Mouse (Mus musculus): ENCODE results near the gene Tspyl4.
"Not testable (repeated sequence)": the region's sequence is repeated elsewhere in the genome, so short reads cannot be mapped to it uniquely, and the experiment has no call there.

Tspyl4 gene

DNA sequence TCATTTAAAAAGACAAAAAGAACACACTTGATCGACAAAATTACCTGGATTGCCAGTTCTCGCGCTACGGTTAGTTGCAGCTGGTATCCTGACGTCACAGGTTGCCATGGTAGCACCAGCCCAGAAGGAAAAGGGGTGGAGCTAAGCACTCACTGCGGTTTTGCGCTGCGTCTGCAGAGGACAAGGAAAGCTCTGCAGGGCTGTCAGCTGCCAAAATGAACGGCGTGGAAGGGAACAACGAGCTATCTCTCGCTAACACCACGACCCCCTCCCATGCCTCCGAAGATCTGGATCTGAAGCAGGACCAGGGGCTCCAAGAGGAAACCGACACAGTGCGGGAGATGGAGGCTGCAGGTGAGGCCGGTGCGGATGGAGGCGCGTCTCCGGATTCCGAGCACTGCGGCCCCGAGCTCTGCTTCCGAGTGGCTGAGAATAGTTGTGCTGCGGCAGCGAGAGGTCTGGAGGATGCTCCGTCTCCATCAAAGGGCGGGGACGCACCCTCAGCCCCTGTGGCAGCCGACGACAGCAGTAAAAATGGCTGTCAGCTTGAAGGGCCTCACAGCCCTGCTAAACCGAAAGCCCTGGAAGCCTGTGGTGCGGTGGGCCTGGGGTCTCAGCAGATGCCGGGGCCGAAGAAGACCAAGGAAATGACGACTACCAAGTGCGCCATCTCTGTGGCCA is at the start of gene Tspyl4:
Tspyl4 (plus strand) TSS at position 144 of the 681 bp plus-strand sequence.
- DNase-seq = peak; percentile 91

DNA sequence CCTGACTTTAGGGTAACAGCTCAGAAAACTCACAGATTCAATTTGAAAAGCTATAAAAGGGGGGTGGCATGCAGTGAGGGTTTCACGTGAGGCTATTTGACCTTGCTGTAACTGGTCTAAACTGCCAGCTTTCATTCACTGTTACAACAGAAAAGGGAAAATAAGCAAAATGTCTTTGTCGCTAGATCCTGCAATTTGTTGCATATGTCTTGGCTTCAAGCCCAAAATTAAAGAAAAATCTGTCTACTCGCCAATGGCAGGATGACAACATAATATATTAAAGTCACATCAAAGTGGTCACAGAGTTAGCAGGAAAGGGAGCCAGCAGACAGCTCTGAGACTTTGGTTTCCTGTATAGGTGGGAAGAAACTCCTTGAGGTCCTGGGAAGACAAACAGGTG is 49.5 kb upstream of the Tspyl4 start:
- no peak for DNase-seq

DNA sequence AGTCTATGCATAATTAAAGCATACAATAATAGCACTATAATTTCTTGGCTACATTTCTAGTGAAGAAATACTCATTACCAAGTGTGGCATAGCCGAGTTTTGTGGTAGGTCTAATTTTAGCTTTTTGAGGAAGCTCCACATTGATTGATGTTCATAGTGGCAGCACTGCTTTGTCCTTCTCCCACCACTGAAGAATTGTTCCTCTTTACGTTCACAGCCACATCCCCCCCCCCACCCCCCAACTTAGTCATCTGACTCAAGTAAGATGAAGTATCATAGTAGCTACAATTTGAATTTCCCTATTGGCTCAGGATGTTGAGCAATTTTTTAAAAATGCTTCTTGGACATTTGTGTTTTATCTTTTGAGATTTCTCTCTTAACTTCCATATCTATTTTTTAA is 47.6 kb upstream of the Tspyl4 start:
- DNase-seq = no peak

DNA sequence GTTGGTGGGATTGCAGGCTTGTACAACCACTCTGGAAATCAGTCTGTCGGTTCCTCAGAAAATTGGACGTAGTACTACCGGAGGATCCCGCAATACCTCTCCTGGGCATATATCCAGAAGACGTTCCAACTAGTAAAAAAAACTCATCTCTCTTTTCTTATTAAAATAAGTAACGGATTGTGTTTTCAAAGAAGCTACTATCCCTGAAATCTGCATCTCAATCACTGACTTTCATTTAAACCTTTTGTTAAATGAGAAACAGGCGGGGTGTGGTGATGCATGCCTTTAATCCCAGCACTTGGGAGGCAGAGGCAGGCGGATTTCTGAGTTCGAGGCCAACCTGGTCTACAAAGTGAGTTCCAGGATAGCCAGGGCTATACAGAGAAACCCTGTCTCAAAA is 44.4 kb upstream of the Tspyl4 start:
- not testable (repeated sequence) for DNase-seq

DNA sequence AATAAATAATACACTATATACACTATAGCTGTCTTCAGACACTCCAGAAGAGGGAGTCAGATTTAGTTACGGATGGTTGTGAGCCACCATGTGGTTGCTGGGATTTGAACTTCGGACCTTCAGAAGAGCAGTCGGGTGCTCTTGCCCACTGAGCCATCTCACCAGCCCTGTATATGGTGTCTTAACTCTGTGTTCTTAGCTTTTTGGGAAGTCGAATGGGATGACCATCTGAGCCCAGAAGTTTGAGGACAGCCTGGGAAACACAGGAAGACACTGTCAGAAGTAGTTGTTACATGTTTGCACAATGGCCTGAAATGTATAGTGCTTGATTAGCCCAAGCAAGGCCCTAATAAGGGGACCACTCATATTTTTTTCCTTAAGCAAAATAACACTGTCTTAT is 32.1 kb upstream of the Tspyl4 start:
- no peak for DNase-seq

DNA sequence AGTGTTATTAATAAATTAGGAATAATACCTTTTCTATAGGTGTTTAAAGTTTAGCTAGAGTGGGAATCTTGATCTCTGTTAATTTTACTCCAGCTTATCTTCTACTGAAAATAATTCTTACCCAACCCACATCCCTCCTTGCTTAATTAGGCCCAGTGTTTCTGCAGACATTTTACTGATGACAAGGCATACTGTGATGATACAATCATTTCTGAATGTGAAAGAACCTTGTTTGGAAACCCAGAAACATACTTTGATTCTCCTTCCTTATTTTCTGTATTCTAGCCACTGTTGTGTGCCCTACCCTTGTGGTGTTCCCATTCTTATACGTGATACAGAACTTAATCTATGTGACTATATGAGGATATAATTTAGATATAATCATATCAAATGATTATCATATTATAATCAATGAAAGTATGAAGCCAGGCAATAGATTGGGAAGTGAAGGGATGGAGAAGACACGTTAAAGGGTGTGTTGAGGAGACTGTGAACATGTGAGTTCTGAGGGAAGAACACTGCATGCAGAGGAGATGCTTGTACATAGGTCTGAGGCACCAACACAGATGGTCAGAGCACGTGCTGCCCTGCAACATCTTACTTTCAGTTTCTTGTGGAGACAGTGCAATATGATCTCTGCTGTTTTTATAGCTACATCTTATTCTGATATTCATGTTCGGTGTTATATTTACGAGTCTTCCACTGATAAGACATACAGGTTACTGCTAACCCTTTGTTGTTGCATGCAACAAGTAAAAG is 29.8 kb upstream of the Tspyl4 start:
- no peak for DNase-seq

DNA sequence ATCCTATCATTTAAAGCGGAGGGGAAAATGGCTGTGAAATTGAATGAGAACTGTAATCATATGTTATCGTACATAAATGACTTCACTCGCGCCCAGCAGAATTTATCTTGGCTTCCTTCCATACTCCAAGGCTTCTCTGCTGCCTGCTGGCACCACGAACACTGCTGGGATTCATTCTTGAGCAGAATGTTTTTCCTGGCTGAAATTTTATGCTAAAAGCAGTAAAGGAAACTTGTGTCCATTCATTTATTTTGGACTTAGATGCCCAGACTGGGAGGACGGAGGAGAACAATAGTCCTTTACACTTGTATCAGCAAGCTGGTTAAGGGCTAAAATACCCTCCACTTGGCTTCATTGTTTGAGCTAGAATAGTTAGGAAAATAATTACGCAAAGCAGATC is 25.6 kb upstream of the Tspyl4 start:
- DNase-seq = no peak

DNA sequence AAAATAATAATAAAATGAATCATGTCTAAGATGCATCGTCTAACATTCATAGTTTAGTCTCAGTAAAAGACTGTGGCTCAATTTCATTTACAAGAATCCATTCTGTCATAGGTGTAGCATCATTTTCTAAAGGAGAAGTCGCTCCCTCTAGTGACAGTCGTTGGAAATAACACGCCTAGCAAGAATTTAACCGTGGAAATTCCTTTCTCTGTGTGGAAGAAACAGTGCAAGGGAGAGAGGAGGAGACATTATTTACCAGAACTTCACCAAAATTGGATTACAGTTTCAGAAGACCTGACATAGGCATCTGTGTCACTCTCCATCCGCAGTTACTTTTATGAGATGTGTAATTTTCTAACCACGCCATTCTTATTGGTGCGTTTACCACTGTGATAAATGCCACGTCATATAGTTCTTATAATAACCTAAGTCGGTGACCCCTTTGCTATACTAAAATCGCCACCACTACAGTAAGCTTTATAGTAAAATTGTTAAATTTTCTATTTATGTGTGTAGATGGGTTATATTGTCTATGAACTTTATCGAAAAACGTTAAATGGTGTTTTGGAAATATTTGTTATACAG is 16.6 kb upstream of the Tspyl4 start:
- peak; percentile 42 for DNase-seq

DNA sequence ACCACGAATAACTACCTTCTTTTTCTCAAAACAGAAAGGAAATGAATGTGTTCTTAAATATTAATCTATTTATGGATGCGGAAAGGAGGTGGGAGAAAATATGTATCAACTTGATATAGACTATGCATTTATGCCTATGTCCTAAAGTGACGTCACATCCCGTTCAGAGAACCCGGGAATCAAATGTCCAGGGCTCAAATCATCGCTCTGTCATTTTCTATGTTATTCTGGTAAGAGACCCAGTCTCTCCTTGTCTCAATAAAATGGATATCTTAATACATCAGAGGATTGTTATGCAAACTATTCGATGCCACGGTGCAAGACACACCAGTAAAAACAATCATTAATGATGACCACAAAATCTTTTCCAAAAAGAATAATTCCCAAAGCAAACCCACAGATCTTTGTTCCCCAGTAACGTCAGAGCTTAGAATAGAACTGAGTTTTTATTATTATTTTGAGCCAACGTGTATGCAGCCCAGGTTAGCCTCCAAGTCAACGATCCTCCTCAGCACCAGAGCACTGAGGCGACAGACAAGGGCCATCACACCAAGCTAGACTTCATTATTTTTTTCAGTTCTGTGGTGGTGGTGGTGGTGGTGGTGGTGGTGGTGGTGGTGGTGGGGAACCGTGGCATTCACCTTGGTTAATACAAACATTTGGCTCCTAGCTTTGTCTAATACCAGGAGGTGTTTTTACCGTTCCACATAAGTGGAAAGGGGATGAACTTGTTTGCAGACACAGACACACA is 15.9 kb upstream of the Tspyl4 start:
- no peak for DNase-seq

DNA sequence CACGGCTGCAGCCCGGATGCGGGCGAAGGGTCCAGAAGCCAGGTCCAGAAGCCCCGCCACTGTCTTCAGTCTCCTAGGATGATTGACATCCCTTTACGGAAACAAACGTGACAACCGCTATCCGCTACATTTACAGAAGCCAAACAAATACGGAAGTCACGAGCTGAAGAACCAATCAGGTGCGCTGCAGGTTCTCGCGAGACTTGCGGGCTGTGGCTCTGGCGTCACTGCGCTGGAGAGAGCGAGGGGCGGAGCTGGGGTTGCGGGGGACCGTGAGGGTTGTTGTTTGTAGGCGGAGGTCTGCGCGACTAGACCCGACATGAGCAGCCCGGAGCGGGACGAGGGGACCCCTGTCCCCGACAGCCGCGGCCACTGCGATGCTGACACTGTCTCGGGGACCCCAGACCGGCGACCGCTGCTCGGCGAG is 15.3 kb upstream of the Tspyl4 start, which contains the start of gene Tspyl1:
Tspyl1 (plus strand) TSS at position 229 of the 427 bp plus-strand sequence.
- DNase-seq = peak; percentile 96

DNA sequence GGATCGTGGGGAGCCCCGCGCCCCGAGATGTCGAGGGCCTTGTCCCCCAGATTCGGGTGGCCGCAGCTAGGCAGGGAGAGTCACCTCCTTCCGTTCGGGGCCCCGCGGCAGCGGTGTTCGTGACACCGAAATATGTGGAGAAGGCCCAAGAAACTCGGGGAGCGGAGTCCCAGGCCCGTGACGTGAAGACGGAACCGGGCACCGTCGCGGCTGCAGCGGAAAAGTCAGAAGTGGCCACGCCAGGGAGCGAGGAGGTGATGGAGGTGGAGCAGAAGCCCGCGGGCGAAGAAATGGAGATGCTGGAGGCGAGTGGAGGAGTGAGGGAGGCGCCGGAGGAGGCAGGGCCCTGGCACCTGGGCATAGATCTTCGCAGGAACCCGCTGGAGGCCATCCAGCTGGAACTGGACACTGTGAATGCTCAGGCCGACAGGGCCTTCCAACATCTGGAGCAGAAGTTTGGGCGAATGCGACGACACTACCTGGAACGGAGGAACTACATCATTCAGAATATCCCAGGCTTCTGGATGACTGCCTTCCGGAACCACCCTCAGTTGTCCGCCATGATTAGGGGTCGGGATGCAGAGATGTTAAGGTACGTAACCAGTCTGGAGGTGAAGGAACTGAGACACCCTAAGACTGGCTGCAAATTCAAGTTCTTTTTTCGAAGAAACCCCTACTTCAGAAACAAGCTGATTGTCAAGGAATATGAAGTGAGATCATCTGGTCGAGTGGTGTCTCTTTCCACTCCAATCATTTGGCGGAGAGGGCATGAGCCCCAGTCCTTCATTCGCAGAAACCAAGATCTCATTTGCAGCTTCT is 14.6 kb upstream of the Tspyl4 start:
- peak; percentile 58 for DNase-seq

DNA sequence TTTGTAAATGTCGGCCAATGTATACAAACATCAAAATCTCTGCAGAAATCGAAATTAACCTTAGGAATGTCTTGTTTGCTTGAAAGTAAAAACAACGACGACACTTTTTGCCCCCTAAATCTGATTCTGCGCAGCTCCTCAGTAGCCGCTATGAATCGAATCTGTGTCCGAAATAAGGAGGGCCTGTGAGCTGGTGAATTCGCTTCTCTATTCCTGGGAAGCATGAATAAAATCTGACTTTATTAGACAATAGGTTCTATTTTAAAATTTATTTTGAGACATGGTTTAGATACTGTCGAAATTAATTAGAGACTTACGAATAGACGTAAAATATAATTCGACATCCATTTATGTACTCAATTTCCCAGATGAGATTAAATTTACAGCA is 337 bp upstream of the Tspyl4 start:
- no peak for DNase-seq

DNA sequence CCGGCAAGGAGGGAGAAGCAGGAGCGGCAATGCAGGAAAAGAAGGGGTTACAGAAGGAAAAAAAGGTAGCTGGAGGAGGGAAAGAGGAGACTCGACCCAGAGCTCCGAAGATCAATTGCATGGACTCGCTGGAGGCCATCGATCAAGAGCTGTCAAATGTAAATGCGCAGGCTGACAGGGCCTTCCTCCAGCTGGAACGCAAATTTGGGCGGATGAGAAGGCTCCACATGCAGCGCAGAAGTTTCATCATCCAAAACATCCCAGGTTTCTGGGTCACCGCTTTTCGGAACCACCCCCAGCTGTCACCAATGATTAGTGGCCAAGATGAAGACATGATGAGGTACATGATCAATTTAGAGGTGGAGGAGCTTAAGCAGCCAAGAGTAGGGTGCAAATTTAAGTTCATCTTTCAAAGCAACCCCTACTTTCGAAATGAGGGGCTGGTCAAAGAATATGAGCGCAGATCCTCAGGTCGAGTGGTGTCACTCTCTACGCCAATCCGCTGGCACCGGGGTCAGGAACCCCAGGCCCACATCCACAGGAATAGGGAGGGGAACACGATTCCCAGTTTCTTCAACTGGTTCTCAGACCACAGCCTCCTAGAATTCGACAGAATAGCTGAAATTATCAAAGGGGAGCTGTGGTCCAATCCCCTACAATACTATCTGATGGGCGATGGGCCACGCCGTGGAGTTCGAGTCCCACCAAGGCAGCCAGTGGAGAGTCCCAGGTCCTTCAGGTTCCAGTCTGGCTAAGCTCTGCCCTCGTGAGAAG is 925 bp downstream of the Tspyl4 start:
- DNase-seq = peak; percentile 40

DNA sequence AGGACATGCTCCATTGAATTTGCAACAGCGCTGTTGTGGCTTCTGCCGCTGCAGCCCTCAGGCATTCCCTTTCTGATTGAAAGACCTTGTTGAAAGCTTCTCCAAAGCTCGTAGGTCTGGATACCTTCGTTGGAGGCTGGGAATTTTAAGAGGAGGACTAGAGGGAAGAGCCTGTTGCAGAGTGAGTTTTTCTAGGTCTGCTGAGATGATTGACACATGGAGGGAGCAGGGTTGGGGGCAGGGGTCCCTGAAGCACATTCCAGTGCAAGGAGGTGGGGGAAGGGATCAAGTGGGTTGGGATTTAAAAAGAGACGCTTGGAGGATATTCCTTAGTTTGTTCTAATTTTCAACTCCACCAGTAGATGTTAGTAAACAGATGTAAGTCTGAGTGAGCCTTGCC is 3.1 kb downstream of the Tspyl4 start:
- no peak for DNase-seq

DNA sequence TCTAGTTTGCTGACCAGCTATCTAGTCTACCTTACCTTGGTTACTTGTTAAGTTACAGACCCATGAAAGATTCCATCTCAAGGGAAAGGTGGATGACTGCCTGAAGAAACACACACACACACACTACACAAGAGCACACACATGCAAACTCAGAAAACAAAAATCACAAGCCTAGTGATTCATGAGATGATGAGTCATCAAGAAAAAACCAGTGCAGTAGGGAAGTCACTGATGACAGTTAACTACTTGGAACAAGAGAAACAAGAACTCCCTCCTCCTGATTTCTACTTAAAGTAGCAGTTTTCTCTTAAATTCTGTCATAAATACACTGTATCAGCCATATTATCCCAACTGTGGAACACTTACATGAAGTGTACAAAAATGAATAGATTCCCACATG is 9.8 kb downstream of the Tspyl4 start:
- DNase-seq = no peak

DNA sequence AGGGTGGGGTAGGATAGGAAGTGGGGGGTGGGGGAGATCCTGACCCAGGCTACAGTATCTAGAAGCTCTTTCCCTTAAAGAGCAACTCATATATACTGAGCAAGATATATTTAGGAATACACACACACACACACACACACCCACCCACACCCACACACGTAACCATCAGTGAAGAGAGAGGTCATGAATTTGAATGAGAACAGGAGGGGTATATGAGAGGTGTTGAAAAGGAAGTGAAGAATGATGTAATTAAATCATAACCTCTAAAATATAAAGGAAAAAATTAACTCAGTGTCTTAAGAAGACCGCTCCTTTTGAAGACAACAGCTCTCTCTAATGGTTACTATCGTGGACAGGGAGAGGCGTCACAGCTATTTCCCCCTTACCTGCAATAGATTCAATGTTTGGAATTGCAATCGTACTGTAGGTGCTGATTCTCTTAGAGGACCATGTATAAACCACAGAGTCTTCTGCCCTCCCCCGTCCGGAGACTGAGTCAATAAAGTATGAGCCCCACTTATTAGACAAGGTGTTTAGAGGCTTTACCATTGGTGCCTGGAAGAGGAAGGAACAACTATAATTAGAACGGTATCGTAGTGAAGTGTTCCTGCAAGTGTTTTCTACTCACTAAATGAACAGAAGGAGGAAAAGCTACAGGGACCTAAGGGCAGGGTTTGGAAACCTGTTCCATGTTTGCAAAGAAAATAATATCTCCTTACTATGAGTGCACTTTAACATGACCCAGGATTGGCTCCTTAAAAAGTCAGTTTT is 12.9 kb downstream of the Tspyl4 start:
- DNase-seq = no peak

DNA sequence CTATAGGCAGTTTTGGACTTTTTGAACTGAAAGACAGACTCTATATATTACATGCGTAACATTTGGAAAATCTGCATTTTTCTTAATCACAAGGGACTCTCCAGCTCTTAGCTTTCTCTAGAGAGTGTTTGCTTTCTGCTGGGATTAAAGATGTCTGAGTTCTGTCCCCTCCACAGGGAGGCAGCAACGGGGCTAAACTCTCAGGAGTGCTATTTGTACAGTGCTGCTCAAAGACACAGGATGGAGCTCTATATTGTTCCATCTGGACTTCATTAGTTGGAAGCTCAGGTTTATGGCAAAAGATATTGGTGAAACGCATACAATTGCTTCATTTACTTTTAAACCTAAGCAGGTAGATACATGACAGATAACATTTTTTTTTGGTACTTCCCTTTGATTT is 15.3 kb downstream of the Tspyl4 start:
- no peak for DNase-seq

DNA sequence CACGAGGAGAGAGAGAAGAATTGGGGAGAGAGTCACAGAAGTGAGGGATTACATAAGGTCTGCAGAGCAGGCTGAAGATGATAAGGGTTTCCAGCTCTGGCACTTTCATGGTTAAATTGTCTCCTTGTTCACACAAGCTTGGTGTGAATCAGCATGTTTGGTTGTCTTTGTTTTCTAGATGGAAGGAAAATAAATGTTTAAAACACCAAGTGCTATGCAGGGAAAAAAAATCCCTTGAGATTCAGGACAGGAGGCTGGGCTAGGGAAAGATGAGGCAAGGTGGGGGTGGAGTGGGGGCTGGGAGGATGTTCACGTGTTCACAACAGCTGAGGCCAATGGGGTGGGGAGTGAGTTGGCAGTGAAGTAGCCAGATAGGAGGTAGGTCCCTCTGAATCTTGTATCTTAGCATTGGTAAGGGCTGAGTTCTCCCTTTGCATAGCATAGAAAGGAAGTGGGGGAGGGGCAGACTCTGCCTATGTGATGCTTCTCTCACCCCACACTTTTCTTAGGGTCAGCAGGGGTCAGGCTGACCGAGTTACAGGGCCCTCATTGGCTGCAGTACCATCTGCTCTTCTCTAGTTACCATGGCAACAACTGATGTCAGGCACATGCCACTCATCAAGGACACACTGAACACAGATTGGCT is 19.5 kb downstream of the Tspyl4 start:
- peak; percentile 75 for DNase-seq

DNA sequence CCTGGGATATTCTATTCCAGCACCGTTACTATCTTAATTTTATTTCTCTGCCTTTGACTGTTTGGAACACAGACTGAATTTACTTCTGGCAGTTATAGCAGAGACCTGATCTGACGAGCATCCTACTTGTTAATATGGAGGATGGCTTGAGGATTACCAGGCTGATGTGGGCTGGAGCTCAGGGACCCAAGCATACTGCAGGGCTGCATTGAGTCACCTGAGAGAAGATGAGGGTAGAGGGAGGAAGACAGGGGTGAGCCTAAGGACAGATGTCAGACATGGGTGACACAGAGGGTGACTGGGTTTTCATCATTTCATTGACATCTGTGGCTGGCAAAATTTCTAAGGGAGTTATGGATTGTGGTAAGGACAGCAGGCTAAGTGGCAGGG is 20.0 kb downstream of the Tspyl4 start:
- no peak for DNase-seq

DNA sequence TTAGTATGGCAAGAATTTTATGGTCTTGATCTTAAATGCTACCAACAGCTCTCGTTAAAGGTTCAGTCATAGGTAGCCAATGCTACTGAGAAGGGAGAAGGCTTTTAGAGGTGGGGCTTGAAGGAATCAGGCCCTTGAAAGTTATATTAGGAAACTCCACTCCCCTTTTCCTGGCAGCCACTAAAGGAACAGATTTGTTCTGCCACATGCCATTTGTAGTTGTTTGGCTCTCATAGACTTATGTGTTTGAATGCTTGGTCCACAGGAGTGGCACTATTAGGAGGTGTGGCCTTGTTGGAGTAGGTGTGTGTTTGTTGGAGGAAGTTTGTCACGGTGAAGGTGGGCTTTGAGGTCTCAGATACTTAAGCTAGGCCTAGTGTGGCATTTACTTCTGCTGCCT is 23.6 kb downstream of the Tspyl4 start:
- DNase-seq = no peak
